Mouse (Mus musculus): ENCODE data around the gene Astl.
A peak's percentile ranks its signal among the peaks of the same experiment; 100 is the strongest.

The Astl gene

GRCm38 (mm10) chr2:127324456-127324855, 14.0 kb upstream of the Astl start:
- peak; percentile 45 for DNase-seq (ENCODE audit: low spot score)

DNA sequence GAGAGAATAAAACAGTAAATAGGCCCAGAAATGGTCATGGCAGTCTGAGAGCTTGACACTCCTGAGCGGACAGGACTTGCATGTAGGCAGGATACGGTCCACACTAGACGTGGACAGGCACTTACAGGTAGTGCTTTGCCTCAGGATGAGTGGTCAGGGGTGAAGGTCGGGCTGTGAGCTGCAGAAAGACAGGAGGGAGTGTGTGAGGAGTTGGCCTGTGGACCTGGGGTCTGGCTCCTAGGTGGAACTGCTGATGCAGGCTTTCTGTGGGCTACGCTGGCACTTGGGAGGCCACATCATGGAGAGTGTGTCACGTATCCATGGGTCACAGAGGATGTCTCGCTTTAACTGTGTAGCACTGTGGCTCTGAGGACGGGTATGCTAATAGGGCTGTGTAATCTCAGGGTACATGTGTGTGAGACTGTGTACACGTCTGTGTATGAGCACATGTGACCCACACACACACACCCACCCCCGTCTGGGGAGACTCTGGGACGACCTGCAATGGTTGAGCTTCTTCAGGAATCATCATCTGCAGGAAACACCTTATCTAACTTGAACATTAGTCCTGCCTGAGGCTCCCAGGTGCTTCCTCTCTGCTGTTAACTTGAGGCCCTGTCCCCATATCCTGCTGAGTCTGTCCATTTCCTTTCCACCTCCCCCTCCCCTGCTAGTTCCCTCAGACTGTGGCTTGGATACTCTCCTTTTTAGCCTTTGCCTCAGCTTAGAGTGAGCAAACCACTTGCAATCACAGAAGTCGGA, 10.2 kb upstream of the Astl start:
- DNase-seq (ENCODE audit: low spot score), result no peak

- DNase-seq (ENCODE audit: low spot score), result peak; percentile 73
Measured at GRCm38 (mm10) chr2:127332807-127333570, 5.5 kb upstream of the Astl start.

DNA sequence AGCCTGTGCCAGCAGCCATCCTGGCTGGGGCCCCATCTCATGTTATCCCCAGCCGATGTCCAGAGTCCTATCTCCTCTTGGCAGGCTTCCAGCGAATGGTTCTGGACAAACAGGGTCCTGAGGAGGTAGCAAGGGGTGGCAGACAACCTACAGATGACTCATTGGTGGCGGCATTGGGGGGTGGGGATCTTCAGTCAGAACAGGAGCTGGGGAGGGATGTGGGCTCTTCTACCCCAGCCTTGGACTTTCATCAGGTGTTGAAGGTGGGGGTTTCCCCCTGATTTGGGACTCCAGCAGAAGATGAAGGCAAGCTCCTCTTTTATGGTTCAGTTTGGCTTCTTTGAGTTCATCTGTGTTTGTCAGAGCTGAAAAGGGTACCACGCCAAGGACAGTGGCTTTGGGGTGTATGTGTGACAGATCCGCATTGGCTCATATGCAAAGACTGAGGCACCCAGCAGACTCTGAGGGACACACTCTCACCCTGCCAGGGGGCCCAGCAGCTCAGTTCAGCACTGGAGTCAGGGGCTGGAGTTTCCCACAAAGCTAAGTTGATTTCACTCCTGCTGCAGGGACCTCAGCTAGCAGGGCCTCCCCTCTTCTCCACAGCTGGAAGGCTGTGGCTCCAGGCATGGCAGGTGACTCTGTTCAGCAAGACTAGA, 4.4 kb upstream of the Astl start:
- DNase-seq (ENCODE audit: low spot score), result peak; percentile 80

- DNase-seq (ENCODE audit: low spot score), result peak; percentile 77
Measured at GRCm38 (mm10) chr2:127335078-127335541, 3.3 kb upstream of the Astl start.

DNA sequence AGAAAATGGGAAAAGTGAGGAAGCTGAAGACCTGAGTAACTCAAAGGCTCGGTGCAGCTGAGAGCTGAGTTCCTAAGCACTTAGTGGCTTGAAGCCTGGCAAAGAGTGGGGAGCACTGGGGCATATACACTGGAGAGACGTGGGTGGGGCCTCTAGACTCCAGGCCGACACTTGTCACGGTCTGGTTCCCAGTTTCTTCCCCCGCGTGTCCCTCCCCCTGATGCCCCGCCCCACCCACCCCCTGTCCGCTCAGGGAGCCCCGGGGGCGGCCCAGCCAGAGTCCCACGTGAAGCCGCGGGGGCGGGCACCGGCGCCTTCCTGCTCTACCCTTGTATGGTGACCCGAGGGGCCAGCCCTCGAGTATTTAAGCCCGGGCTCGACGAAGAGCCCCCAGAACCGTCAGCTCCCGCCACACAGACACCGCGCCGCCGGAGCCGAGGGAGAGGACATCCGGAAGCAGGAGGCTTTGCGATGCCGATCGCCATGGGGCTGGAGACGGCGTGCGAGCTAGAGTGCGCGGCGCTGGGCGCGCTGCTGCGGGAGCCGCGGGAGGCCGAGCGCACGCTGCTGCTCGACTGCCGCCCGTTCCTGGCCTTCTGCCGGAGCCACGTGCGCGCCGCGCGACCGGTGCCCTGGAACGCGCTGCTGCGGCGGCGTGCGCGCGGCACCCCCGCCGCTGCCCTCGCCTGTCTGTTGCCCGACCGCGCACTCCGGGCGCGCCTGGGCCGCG, 2.5 kb upstream of the Astl start, which contains the start of gene Dusp2:
Gene Dusp2 (plus strand): TSS at position 393 of the 730 bp plus-strand sequence.
- DNase-seq (ENCODE audit: low spot score), result peak; percentile 96

- no peak for DNase-seq (ENCODE audit: low spot score)
Measured at GRCm38 (mm10) chr2:127336497-127336832, 2.0 kb upstream of the Astl start.

- DNase-seq (ENCODE audit: low spot score), result no peak
Measured at GRCm38 (mm10) chr2:127336885-127337284, 1.6 kb upstream of the Astl start.

DNA sequence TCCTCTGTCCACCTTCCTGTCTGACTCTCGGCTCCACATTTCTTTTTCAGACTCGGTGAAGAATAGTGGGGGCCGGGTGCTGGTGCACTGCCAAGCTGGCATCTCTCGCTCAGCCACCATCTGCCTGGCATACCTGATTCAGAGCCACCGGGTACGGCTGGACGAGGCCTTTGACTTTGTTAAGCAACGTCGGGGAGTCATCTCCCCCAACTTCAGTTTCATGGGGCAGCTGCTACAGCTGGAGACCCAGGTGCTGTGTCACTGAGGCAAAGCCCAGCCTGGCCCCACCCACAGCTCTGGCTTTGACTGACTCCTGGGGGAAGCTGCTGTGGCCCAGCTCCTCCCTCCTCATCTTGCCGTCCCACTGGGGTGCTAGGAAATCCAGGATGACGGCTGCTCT, 908 bp upstream of the Astl start:
- peak; percentile 42 for DNase-seq (ENCODE audit: low spot score)

- DNase-seq (ENCODE audit: low spot score), result peak; percentile 62
Measured at GRCm38 (mm10) chr2:127338012-127338411, 427 bp upstream of the Astl start.

- peak; percentile 79 for DNase-seq (ENCODE audit: low spot score)
Measured at GRCm38 (mm10) chr2:127338833-127339232, 394 bp downstream of the Astl start.

GRCm38 (mm10) chr2:127339262-127339661, 823 bp downstream of the Astl start:
- no peak for DNase-seq (ENCODE audit: low spot score)

- peak; percentile 70 for DNase-seq (ENCODE audit: low spot score)
Measured at GRCm38 (mm10) chr2:127341159-127341558, 2.7 kb downstream of the Astl start.

- no peak for DNase-seq (ENCODE audit: low spot score)
Measured at GRCm38 (mm10) chr2:127346334-127346733, 7.9 kb downstream of the Astl start.

- DNase-seq (ENCODE audit: low spot score), result no peak
Measured at GRCm38 (mm10) chr2:127347147-127347985, 8.9 kb downstream of the Astl start.

GRCm38 (mm10) chr2:127353881-127354280, 15.4 kb downstream of the Astl start:
- no peak for DNase-seq (ENCODE audit: low spot score)

- peak; percentile 73 for DNase-seq (ENCODE audit: low spot score)
Measured at GRCm38 (mm10) chr2:127362459-127363281, 24.2 kb downstream of the Astl start, which contains the start of gene Adra2b. Gene Adra2b (plus strand): TSS chr2:127363208.

GRCm38 (mm10) chr2:127363282-127363652, 24.8 kb downstream of the Astl start:
- DNase-seq (ENCODE audit: low spot score), result no peak

DNA sequence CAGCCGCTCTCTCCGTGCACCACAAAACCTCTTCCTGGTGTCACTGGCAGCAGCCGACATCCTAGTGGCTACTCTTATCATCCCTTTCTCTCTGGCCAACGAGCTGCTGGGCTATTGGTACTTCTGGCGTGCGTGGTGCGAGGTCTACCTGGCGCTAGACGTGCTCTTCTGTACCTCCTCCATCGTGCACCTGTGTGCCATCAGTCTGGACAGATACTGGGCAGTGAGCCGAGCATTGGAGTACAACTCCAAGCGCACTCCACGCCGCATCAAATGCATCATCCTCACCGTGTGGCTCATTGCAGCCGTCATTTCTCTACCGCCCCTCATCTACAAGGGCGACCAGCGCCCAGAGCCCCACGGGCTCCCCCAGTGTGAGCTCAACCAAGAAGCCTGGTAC, 25.3 kb downstream of the Astl start:
- DNase-seq (ENCODE audit: low spot score), result no peak

GRCm38 (mm10) chr2:127364452-127364851, 26.0 kb downstream of the Astl start:
- no peak for DNase-seq (ENCODE audit: low spot score)
